Mouse (Mus musculus) heart, postnatal 14 days (tissue): ENCODE data around the gene Pole2. TPM values are rescaled to one million over a fixed set of nuclear protein-coding genes. Genes with fewer than 3 reads are reported as not detected.

Experiments
- DNase-seq, 2 experiments: peaks; one replicate each; pipeline ENCODE4 v3.0.0; 2021 to 2022
- intact Hi-C: fragments of 180-260 bp; cut with DNase I; formaldehyde crosslinking; loops from one replicate; pipeline ENCODE4 v1.15.1; 2025
- microRNA-seq, 2 experiments: library from miRNA; unstranded; fragments of <30 nt; microRNA quantifications; one replicate each; pipeline ENCODE4 v1.2.0; 2021 to 2022
- total RNA-seq, 2 experiments: library from RNA; stranded (reverse); gene quantifications; 2 replicates each; pipeline ENCODE4 v1.2.3; 2021

Pole2 gene
- total RNA-seq, 2 experiments from 2014 or later, result 1.6 to 2.0 TPM

GRCm38 (mm10) chr12:69155923-69156322, 72.1 kb downstream of the Pole2 start:
- DNase-seq, result no peak
- intact Hi-C loops, result no loop called here

Small RNA genes within 50 kb of the gene (microRNA-seq; reads per million reads assigned to microRNA genes)
- gene Gm47287, result 0 reads per million in 2 experiments
- gene Gm47295, result 0.60 to 1.1 reads per million in 2 experiments

Other genes with a start within 250 kb of the Pole2 start
- gene Rps29, start 69.0 kb downstream of the Pole2 start, total RNA-seq, result 1,000 to 10,000 TPM; 1,350 to 1,379 TPM
- gene Lrr1, start 59.4 kb downstream of the Pole2 start, total RNA-seq, result 1 to 10 TPM in 1 of 2 experiments, not detected in 1; 1.0 TPM
- gene Rpl36al, start 44.1 kb downstream of the Pole2 start, total RNA-seq, result 100 to 1,000 TPM; 211 to 226 TPM
- gene Mgat2, start 44.0 kb downstream of the Pole2 start, total RNA-seq, result 10 to 100 TPM; 22.6 to 25.3 TPM
- gene Gm49383, start 31.1 kb downstream of the Pole2 start, total RNA-seq, result 1 to 10 TPM; 2.9 to 4.1 TPM
- gene Dnaaf2, start 29.8 kb downstream of the Pole2 start, total RNA-seq, result under 1 TPM; 0.76 TPM
- gene Gm49384, start 23.9 kb downstream of the Pole2 start, total RNA-seq, result 1 to 10 TPM; 2.4 to 3.1 TPM
- gene Klhdc1, start 13.0 kb upstream of the Pole2 start, total RNA-seq, result 10 to 100 TPM; 18.1 to 21.1 TPM
- 10 to 100 TPM; 90.6 to 93.1 TPM for gene Klhdc2, start 68.5 kb upstream of the Pole2 start, total RNA-seq
- gene Nemf, start 129.0 kb upstream of the Pole2 start, total RNA-seq, result 10 to 100 TPM; 26.1 to 28.5 TPM
- gene Arf6, start 144.0 kb upstream of the Pole2 start, total RNA-seq, result 10 to 100 TPM; 51.8 to 57.0 TPM
- 1 to 10 TPM in 1 of 2 experiments, not detected in 1; 1.1 TPM for gene Gm9887, start 144.3 kb upstream of the Pole2 start, total RNA-seq